In the genomic region with DNA sequence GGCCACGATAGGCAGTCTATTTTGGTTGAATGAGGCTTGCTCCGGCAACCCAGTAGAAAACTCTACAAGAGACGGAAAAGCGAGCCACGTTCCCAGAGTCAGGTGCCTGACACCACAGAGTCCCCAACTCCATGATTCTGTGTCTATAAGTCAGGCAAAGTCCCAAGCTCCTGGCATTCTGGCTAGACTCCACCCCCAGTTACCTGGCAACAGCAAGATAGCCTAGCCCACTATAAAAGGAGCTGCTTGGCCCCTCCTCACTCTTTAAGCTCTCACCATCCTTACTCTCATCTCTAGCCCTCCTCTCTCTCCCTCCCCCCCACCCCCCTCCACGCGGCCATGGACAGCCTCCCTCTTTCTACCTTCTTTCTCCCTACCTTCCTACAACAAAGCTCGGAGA, we compare ENCODE assay signal across 5 mouse cellular contexts. TPM values are rescaled to one million over a fixed set of nuclear protein-coding genes. Genes with fewer than 3 reads are reported as not detected.
DNase-seq lines count a peak whose midpoint lies in the region; TF ChIP-seq lines count a peak whose summit lies in the region.
"Not testable (repeated sequence)": the region's sequence is repeated elsewhere in the genome, so short reads cannot be mapped to it uniquely, and the experiment has no call there.

No protein-coding gene starts in this region.

- H3K4me3 ChIP-seq in ES-Bruce4 (ENCODE audit: low read depth, low read length) = peak overlapping the region; percentile 62
- peak overlapping the region; percentile 53 to 67 for H3K4me3 ChIP-seq in ES-E14 (ENCODE audit: insufficient read depth in 1 of 2, low read depth in 1 of 2, low read length in 2 of 2, poor library complexity in 1 of 2, severe bottlenecking in 1 of 2)
- H3K4me3 ChIP-seq in testis, adult 2 months (ENCODE audit: control insufficient read depth, low read depth, low read length) = peak overlapping the region; percentile 89

- DNase-seq in ES-E14 (ENCODE audit: low read depth, low spot score) = peak; percentile 72
- DNase-seq in ZHBTc4 (ENCODE audit: low read depth, low spot score) = peak; percentile 91
- DNase-seq in cerebellum, adult 9-11 months = peak; percentile 11

- not testable (repeated sequence) for TF ChIP-seq CTCF in ES-Bruce4 (IDR thresholded peaks at IDR 0.05; ENCODE audit: low read depth, low read length); testis, adult 2 months (IDR thresholded peaks at IDR 0.05; ENCODE audit: control insufficient read depth, insufficient read depth, insufficient replicate concordance, low read depth, low read length)

- not testable (repeated sequence) for H3K9me3 ChIP-seq in ES-Bruce4 (replicated peaks; ENCODE audit: control insufficient read depth, insufficient read depth, low read length, poor library complexity, severe bottlenecking); ES-E14 (ENCODE audit: control insufficient read depth, insufficient read depth, low read depth, low read length)

- in situ Hi-C loops in ES-E14 (cut with MboI; ENCODE audit: low sequenced_read_pairs in 2 of 2, unreplicated experiment in 2 of 2) = not testable (repeated sequence)

- not testable (repeated sequence) for H3K27me3 ChIP-seq in ES-Bruce4 (ENCODE audit: control insufficient read depth, insufficient read depth, low read length, poor library complexity, severe bottlenecking); testis, adult 2 months (ENCODE audit: control insufficient read depth, insufficient read depth, low read length)

- not testable (repeated sequence) for H3K4me1 ChIP-seq in ES-Bruce4 (ENCODE audit: control insufficient read depth, insufficient read depth, low read length); testis, adult 2 months (ENCODE audit: control insufficient read depth, insufficient read depth, low read length)
- H3K4me1 ChIP-seq in ES-E14 (ENCODE audit: control insufficient read depth in 2 of 2, insufficient read depth in 2 of 2, low read length in 2 of 2, poor library complexity in 1 of 2) = peaks cover 24 to 35% of the 10 kb centered on the region in 2 experiments

- peak overlapping the region; percentile 80 for H3K9ac ChIP-seq in ES-Bruce4 (ENCODE audit: low read depth, poor library complexity, severe bottlenecking)
- H3K9ac ChIP-seq in ES-E14 (ENCODE audit: insufficient read depth, low read depth, low read length, poor library complexity, severe bottlenecking) = peak overlapping the region; percentile 72

- not testable (repeated sequence) for H3K36me3 ChIP-seq in ES-Bruce4 (ENCODE audit: control insufficient read depth, insufficient read depth, low read length, poor library complexity, severe bottlenecking); testis, adult 2 months (ENCODE audit: control insufficient read depth, insufficient read depth, low read length)
- H3K36me3 ChIP-seq in ES-E14 (ENCODE audit: control insufficient read depth, insufficient read depth, low read length, poor library complexity, severe bottlenecking) = peaks cover 15% of the 10 kb centered on the region; the same call in 1 of the 2 replicates

- H3K27ac ChIP-seq in ES-Bruce4 (ENCODE audit: insufficient read depth, low read length) (peak overlapping the region; percentile 83), ES-E14 (ENCODE audit: insufficient read depth, low read depth, low read length, poor library complexity, severe bottlenecking) (peak overlapping the region; percentile 89)
- H3K27ac ChIP-seq in testis, adult 2 months (ENCODE audit: control insufficient read depth, insufficient read depth, low read depth, low read length) = not testable (repeated sequence)

- not testable (repeated sequence) for TF ChIP-seq POLR2A in ES-Bruce4 (IDR thresholded peaks at IDR 0.05; ENCODE audit: insufficient read depth, low read length); testis, adult 2 months (IDR thresholded peaks at IDR 0.05; ENCODE audit: control insufficient read depth, low read depth, low read length)

- TF ChIP-seq EP300 in ES-Bruce4 (IDR thresholded peaks at IDR 0.05; ENCODE audit: insufficient read depth, low read depth, low read length) = not testable (repeated sequence)

RNA-seq across cellular contexts. Expression of gene Usp7, which starts 21.8 kb away (rescaled TPM):
- 339 and 341 TPM in 2 replicates for polyA plus RNA-seq in ES-Bruce4 (2011; ENCODE audit: insufficient read depth, insufficient read length, low read depth, missing spikeins)
- total RNA-seq in ES-E14 (2012; rRNA removed) = 242 and 291 TPM in 2 replicates
- 51.7 and 61.5 TPM in 2 replicates for polyA plus RNA-seq in testis, adult 2 months (2012; rRNA removed)

RNA-seq across cellular contexts. Expression of gene 1810013L24Rik, which starts 59.6 kb away (rescaled TPM):
- polyA plus RNA-seq in ES-Bruce4 (2011; ENCODE audit: insufficient read depth, insufficient read length, low read depth, missing spikeins) = 63.8 and 65.8 TPM in 2 replicates
- total RNA-seq in ES-E14 (2012; rRNA removed) = 46.6 and 47.4 TPM in 2 replicates
- polyA plus RNA-seq in testis, adult 2 months (2012; rRNA removed) = 34.8 and 46.6 TPM in 2 replicates

Comparison
In these comparisons a context has a peak if more than half of its experiments do, and no peak if none do; other contexts are left out.
1. DNase-seq: peak in every context shown above with its lines; median percentile 91 in ZHBTc4; 72 in ES-E14; 11 in cerebellum, adult 9-11 months.